Mouse (Mus musculus) frontal cortex, postnatal 10 days (tissue): ENCODE data around the gene Siglece.
"Not testable (repeated sequence)": the region's sequence is repeated elsewhere in the genome, so short reads cannot be mapped to it uniquely, and the experiment has no call there.

Experiments
- DNase-seq, 2 experiments: peaks; one replicate each; pipeline ENCODE4 v3.0.0; 2022; ENCODE audit warnings: low spot score in 2 of 2, mixed read lengths in 1 of 2

The Siglece gene

DNA sequence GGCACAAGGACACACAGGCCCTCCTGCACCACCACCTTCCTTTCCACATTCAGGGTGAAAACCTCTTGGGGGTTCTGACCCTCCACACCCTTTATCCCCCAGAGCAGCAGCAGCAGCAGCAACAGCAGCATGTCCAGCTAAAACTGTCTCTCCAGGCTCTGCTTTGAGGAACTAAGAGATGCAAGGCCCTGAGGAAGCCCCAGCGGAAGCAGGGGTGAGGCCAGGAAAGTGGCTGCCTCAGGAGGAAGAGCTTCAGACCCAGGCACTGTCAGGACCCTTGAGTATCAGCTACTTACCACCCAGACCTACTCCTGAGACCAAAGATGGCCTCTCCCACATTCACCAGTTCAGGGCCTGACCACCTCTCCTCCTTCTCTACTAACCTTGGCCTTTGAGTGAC lies at the start of gene Siglece:
Gene Siglece (minus strand): TSS at position 160 of the 400 bp plus-strand sequence.
- DNase-seq, result no peak

DNA sequence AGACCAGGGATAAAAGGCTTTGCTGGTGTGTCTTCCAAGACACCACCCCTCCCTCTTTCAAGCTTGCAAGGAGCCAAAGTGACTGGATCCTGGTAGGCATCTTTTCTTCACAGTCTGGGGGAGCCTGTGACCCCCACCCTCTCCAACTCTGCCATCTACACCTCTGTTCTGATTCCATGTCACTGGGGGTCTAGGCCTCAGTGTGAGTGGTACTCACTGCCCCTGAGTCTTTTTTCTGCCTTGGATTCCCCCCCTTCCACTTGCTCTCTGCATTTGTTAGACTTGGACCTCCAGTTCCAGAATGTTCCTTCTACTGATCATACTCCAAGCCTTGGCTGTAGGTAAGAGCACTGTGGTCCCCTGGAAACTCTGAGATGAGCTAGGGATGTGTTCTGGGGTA lies 30.2 kb upstream of the Siglece start, which contains the start of gene Klk14:
Gene Klk14 (plus strand): TSS at position 301 of the 400 bp plus-strand sequence.
- no peak for DNase-seq

GRCm38 (mm10) chr7:43685088-43685487 lies 25.1 kb upstream of the Siglece start:
- no peak for DNase-seq

DNA sequence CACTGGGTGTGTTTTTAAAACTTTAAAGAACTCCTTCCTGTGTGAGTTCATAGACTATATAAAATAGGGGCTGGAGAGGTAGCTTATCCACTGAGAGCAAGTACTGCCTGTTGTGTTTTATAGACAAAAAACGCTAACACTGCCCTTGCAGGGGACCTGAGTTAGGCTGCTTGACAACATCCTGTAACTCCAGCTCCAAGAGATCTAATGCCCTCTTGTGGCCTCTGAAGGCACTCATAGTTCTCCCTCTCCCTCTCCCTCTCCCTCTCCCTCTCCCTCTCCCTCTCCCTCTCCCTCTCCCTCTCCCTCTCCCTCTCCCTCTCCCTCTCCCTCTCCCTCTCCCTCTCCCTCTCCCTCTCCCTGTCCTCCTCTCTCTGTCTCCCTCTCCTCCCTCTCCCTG lies 22.6 kb upstream of the Siglece start:
- not testable (repeated sequence) for DNase-seq

DNA sequence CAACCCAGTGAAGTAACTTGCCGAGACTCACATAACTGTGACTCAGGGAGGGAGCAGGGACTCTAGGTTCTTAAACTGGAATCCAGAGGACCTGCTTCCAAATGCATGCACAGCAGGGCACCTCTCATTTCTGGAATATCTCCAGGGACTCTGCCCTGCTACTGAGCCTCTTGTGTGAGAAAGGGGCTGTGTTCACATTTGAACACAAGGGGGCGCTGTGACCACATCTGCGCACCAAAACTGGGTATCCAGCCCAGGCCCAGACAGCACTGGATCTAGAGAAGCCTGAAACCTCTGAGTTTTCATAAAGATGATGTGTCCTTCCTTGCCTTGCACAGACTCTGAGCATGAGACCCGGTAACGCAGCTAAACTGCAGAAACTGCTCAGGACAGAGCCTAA lies 21.0 kb upstream of the Siglece start:
- peak in 1 of 2 experiments; percentile 66 for DNase-seq

DNA sequence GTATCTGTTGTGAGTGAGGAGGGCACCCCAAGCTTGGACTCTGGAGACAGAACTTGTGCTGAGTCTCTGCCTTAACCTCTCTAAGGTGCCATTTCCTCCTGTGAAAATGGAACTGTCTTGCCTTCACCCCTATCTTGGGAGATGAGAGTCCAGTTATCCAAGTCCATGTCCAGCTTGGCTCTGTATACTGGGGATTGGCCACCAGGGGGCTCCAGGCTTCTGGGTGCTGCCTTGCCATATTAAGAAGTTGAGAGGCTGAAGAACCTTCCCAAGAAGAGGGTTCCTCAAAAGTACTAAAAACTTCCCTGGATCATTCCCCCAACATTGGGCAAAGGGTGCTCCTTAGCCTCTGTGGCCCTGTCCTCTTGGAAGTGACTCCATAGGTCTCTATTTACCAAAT lies 18.6 kb upstream of the Siglece start:
- DNase-seq, result no peak

- no peak for DNase-seq
Measured at GRCm38 (mm10) chr7:43675091-43675490, 15.1 kb upstream of the Siglece start.

DNA sequence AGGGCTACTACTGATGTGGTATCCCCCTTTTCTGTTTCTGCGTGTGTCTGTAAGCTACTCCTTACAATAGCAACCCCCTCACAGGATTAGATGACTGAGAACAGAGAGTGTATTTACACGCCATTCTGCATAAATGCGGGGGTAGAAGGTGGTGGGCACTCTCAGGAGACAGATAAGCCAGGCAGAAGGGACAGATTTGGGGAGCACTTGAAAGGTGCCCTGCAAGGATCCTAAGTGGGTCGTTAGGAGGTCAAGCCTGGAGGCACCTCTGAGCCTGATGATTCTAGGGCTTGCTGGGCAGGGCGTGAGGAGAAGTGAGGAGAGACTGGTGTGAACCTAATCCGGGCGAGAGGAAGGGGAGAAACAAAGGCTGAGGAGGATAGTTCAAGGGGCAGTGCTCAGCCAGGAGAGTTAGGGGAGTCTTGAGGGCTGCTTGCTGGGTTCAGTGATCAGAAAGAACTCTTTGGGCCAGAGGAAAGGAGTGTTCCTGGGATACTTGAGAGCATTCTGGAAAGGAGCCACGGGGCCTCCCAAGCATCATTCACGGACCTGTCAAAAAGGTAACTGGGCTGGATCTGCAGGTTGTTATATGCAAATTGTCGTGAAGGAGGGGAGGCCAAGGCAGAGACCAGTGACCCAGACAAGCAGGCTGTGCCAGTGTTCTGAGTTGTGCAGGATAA lies 12.8 kb upstream of the Siglece start:
- no peak for DNase-seq

DNA sequence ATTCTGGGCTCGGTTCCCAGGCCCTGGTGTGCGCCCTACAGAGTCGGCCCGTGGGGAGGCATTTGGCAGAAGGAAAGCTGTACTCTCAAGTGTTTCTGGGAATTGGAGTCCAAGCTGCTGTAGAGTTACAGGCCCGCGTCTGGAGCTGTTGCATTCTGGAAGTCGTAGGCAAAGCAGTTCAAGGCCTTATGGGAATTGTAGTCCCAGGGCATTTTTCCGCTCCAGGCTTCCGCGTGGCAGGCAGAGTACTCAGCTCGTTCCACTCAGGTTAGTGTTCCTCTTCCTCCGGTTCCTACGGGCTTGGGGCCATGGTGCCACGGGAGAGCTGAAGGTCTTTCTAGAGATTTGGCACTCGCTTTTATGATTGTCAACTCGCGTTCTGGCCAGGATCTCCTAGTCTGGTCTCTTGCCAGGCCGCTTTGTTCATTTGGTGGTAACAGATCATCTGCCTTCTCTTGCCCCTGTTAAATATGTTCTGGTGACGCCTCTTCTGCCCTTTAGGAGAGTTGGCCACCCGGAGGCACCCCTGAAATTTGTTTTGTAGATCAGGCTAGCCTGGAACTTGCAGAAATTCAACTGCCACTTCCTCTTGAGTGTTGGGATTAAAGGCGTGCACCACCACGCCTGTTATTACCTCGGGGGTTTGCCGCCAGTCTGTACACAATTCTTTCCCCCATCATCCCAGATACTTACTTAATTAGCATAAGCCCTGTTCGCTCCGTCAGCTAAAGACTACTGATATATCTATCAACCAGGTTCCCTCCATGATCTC lies 12.0 kb upstream of the Siglece start, which contains the start of gene Ctu1:
Gene Ctu1 (plus strand): TSS at position 208 of the 772 bp plus-strand sequence.
- DNase-seq, result peak; percentile 88 to 89

GRCm38 (mm10) chr7:43671064-43671808 lies 11.3 kb upstream of the Siglece start:
- DNase-seq, result no peak

DNA sequence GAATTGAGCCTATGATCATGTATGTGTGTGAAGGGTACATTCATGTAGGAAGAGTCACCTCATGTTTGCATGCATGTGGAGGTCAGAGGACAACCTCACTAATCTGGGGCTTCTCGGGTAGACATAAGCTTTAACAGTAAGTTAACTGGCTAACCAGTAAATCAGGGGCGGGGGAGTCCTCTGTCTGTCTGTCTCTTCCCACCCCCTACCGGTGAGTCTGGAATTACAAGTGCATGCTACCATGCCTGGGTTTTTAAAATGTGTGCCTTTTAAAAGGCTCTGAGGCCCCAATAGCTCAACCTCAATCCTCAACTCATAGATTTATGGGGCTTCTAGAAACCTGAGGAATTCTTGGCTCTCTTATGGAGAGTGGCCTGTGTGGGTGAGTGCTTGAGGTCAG lies 8.6 kb upstream of the Siglece start:
- DNase-seq, result no peak

- not testable (repeated sequence) for DNase-seq
Measured at GRCm38 (mm10) chr7:43667221-43667620, 7.3 kb upstream of the Siglece start.

DNA sequence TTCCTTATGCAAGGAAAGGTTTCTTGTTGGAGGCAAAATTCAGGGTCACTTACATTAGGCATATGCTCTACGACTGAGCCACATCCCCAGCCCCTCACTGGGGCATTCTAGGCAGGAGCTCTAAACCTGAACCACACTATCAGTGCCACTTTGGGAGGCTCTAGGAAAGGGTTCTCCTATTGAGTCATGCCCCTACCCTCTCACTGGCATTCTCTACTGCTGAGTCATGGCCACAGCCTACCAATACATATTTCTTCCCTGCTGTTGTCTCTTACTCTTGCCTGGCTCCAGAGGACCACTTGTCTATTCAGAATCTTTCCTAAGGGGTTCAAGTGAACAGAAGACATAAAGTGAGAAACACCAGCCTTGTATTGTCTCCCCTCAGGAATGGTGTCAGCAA lies 2.8 kb upstream of the Siglece start:
- DNase-seq, result no peak

DNA sequence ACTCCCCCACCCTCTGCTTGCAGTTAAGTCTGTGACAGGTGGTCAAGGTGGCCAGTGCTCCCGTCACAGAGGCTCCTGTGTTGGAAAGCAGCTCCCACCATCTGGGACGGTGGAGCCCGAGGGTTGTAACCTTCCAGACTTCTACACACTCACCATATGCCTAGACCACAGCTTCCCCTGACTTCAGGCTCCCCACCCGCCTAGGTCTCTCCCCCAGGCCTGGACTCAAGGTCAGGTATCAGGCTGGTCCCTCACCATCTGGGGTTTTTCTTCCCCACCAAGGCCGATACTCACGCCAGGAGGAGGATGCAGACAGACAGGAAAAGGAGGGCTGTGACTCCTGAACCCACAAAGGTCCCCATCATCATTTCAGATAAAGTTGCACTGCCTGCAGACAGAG lies 3.7 kb downstream of the Siglece start:
- DNase-seq, result no peak

GRCm38 (mm10) chr7:43654519-43654918 lies 5.4 kb downstream of the Siglece start:
- DNase-seq, result no peak

- no peak for DNase-seq
Measured at GRCm38 (mm10) chr7:43652683-43653082, 7.3 kb downstream of the Siglece start.

- no peak for DNase-seq
Measured at GRCm38 (mm10) chr7:43643046-43643652, 16.8 kb downstream of the Siglece start.

- no peak for DNase-seq
Measured at GRCm38 (mm10) chr7:43642587-43642986, 17.4 kb downstream of the Siglece start.

DNA sequence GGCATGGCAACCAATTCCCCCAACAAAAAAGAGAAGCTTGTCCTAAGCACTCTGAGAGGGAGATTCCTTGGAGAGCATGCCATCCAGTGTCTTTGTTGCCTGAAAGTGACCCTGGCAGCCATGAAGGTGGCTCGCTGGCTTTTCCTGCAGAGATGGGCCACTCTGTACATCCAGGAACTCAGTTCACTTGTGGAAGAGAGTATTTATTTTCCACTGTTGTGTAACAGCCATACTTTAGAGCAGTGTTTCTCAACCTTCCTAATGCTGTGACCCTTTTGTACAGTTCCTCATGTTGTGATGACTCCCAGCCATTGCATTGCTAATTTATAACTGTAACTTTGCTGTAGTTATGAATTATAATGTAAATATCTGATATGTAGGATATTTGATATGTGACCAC lies 22.8 kb downstream of the Siglece start:
- DNase-seq, result no peak

- DNase-seq, result no peak
Measured at GRCm38 (mm10) chr7:43636194-43636593, 23.8 kb downstream of the Siglece start.

- DNase-seq, result no peak
Measured at GRCm38 (mm10) chr7:43634500-43634899, 25.5 kb downstream of the Siglece start, which contains the start of gene Ceacam18. TSS of gene Ceacam18 (plus strand) at chr7:43634707.

- no peak for DNase-seq
Measured at GRCm38 (mm10) chr7:43633940-43634339, 26.0 kb downstream of the Siglece start.
